Mouse (Mus musculus) ES-E14 (cell line): Measurements from ENCODE around the gene Abca6. TPM values are rescaled to one million over a fixed set of nuclear protein-coding genes. Genes with fewer than 3 reads are reported as not detected.

Source experiments
- DNase-seq: peaks from one replicate; pipeline ENCODE4 v3.0.0-alpha.2; 2013; ENCODE audit warnings: low read depth, low spot score
- H3K27ac ChIP-seq: 2 replicates; pipeline ENCODE4 v1.5.1; 2012; ENCODE audit warnings: low read depth, mild to moderate bottlenecking, low read length, moderate library complexity, mixed read lengths; ENCODE audit not compliant: poor library complexity, insufficient read depth, severe bottlenecking
- H3K36me3 ChIP-seq: 2 replicates; pipeline ENCODE4 v1.6.1; 2012; ENCODE audit warnings: mild to moderate bottlenecking, low read length, moderate library complexity, mixed read lengths; ENCODE audit not compliant: control insufficient read depth, poor library complexity, insufficient read depth, severe bottlenecking
- H3K4me1 ChIP-seq, 2 experiments: fragments of 150-350 bp in 1 of 2; sonication (generic) in 1 of 2; 2 replicates each; pipeline ENCODE4 v1.6.1; 2012; ENCODE audit warnings: low read length in 2 of 2, mild to moderate bottlenecking in 1 of 2, mixed read lengths in 1 of 2; ENCODE audit not compliant: control insufficient read depth in 2 of 2, insufficient read depth in 2 of 2, poor library complexity in 1 of 2
- H3K4me3 ChIP-seq, 2 experiments: fragments of 150-350 bp in 1 of 2; sonication (generic) in 1 of 2; 2 replicates each; pipeline ENCODE4 v1.5.1; 2012; ENCODE audit warnings: low read length in 2 of 2, low read depth in 1 of 2, mild to moderate bottlenecking in 1 of 2, mixed read lengths in 1 of 2; ENCODE audit not compliant: insufficient read depth in 1 of 2, poor library complexity in 1 of 2, severe bottlenecking in 1 of 2
- H3K9ac ChIP-seq: 2 replicates; pipeline ENCODE4 v1.6.1; 2012; ENCODE audit warnings: low read depth, mild to moderate bottlenecking, low read length, mixed read lengths; ENCODE audit not compliant: poor library complexity, insufficient read depth, severe bottlenecking
- H3K9me3 ChIP-seq: fragments of 150-350 bp; sonication (generic); 2 replicates; pipeline ENCODE4 v1.6.1; 2012; ENCODE audit warnings: low read depth, mild to moderate bottlenecking, low read length; ENCODE audit not compliant: control insufficient read depth, insufficient read depth
- CHD2 ChIP-seq: IDR thresholded peaks from 2 replicates; pipeline ENCODE4 v1.6.1; 2014; ENCODE audit warnings: mild to moderate bottlenecking, low read depth, low read length, inconsistent platforms
- HCFC1 ChIP-seq: IDR thresholded peaks from 2 replicates; pipeline ENCODE4 v1.6.1; 2012; ENCODE audit warnings: low read length, inconsistent platforms, borderline replicate concordance; ENCODE audit not compliant: insufficient read depth
- MAFK ChIP-seq: IDR thresholded peaks from 2 replicates; pipeline ENCODE4 v1.6.1; 2014; ENCODE audit warnings: mild to moderate bottlenecking, low read depth, low read length, inconsistent platforms; ENCODE audit not compliant: insufficient read depth
- ZC3H11A ChIP-seq: IDR thresholded peaks from 2 replicates; pipeline ENCODE4 v1.6.1; 2012; ENCODE audit warnings: low read depth, mild to moderate bottlenecking, inconsistent platforms, low read length, borderline replicate concordance
- ZNF384 ChIP-seq: IDR thresholded peaks from 2 replicates; pipeline ENCODE4 v1.6.1; 2012; ENCODE audit warnings: low read depth, low read length, inconsistent platforms
- in situ Hi-C, 2 experiments: fragments of 600-800 bp; cut with MboI; formaldehyde crosslinking; loops; one replicate each; pipeline ENCODE4 v1.15.1; 2025; ENCODE audit warnings: low sequenced_read_pairs in 2 of 2, inconsistent platforms in 1 of 2; ENCODE audit not compliant: unreplicated experiment in 2 of 2
- total RNA-seq: library from RNA; depleted of rRNA; stranded (reverse); fragments of 300-350 nt; gene quantifications from 2 replicates; pipeline ENCODE4 v1.2.3, GENCODE M21; 2012; rRNA removed

The Abca6 gene
- total RNA-seq, 1 experiment = 0.18 TPM

GRCm38 (mm10) chr11:110157059-110157458, 94.5 kb downstream of the Abca6 start:
- TF ChIP-seq HCFC1 (no peak), ZNF384 (no peak), MAFK (no peak), CHD2 (no peak), ZC3H11A (no peak)
- no peak for DNase-seq
- Histone ChIP-seq H3K9ac (no peak overlapping the region), H3K4me1 (no peaks in the 10 kb centered on the region), H3K36me3 (no peaks in the 10 kb centered on the region), H3K9me3 (no peaks in the 10 kb centered on the region), H3K4me3 (no peak overlapping the region), H3K27ac (no peak overlapping the region)
- in situ Hi-C loops = no loop called here

- no peak overlapping the region for H3K9ac ChIP-seq
- no peak for TF ChIP-seq ZNF384
- TF ChIP-seq MAFK = no peak
- TF ChIP-seq ZC3H11A = no peak
- TF ChIP-seq HCFC1 = no peak
- no peak for TF ChIP-seq CHD2
- H3K36me3 ChIP-seq = no peaks in the 10 kb centered on the region
- no peaks in the 10 kb centered on the region for H3K9me3 ChIP-seq
- no peaks in the 10 kb centered on the region for H3K4me1 ChIP-seq
- no peak for DNase-seq
- no peak overlapping the region for H3K4me3 ChIP-seq
- H3K27ac ChIP-seq = no peak overlapping the region
- in situ Hi-C loops = no loop called here
Observed at GRCm38 (mm10) chr11:110155985-110156384, 95.6 kb downstream of the Abca6 start.

- no peaks in the 10 kb centered on the region for H3K9me3 ChIP-seq
- no peaks in the 10 kb centered on the region for H3K4me1 ChIP-seq
- in situ Hi-C loops = no loop called here
- H3K36me3 ChIP-seq = no peaks in the 10 kb centered on the region
- no peak overlapping the region for H3K4me3 ChIP-seq
- no peak for TF ChIP-seq ZNF384
- TF ChIP-seq ZC3H11A = no peak
- TF ChIP-seq HCFC1 = no peak
- TF ChIP-seq CHD2 = no peak
- no peak for TF ChIP-seq MAFK
- H3K27ac ChIP-seq = no peak overlapping the region
- DNase-seq = no peak
- no peak overlapping the region for H3K9ac ChIP-seq
Observed at GRCm38 (mm10) chr11:110147640-110148039, 103.9 kb downstream of the Abca6 start.

- Histone ChIP-seq H3K36me3 (no peaks in the 10 kb centered on the region), H3K27ac (no peak overlapping the region), H3K9ac (no peak overlapping the region), H3K9me3 (no peaks in the 10 kb centered on the region), H3K4me1 (no peaks in the 10 kb centered on the region), H3K4me3 (no peak overlapping the region)
- DNase-seq = no peak
- in situ Hi-C loops = no loop called here
- TF ChIP-seq ZC3H11A (no peak), CHD2 (no peak), HCFC1 (no peak), MAFK (no peak), ZNF384 (no peak)
Observed at GRCm38 (mm10) chr11:110145421-110145820, 106.2 kb downstream of the Abca6 start.

GRCm38 (mm10) chr11:110130760-110131159, 120.8 kb downstream of the Abca6 start:
- Histone ChIP-seq H3K4me1 (no peaks in the 10 kb centered on the region), H3K9ac (no peak overlapping the region), H3K9me3 (no peaks in the 10 kb centered on the region), H3K27ac (no peak overlapping the region), H3K4me3 (no peak overlapping the region), H3K36me3 (no peaks in the 10 kb centered on the region)
- in situ Hi-C loops = no loop called here
- TF ChIP-seq HCFC1 (no peak), ZNF384 (no peak), ZC3H11A (no peak), CHD2 (no peak), MAFK (no peak)
- no peak for DNase-seq

Other genes starting within 250 kb of the Abca6 start
- 0.27 TPM in 1 of 2 replicates, not detected in the other for gene Abca8a, start 155.8 kb downstream of the Abca6 start, total RNA-seq
- gene Abca9, start 83.6 kb downstream of the Abca6 start, total RNA-seq = 0.05 and 0.09 TPM in 2 replicates
- 2.4 and 4.0 TPM in 2 replicates for gene Abca5, start 85.9 kb upstream of the Abca6 start, total RNA-seq
- 6.4 and 9.8 TPM in 2 replicates for gene Map2k6, start 147.3 kb upstream of the Abca6 start, total RNA-seq